Mouse (Mus musculus): ENCODE measurements around the gene St6gal1. TPM values are rescaled to one million over a fixed set of nuclear protein-coding genes. Genes with fewer than 3 reads are reported as not detected.

The St6gal1 gene
- polyA plus RNA-seq, 1 experiment, result 22.1 TPM

- WGBS, result 84% methylated on average over 10 of the region's 10 CpGs
- Histone ChIP-seq H3K4me1 (ENCODE audit: control insufficient read depth, insufficient read depth, low read length) (peaks cover 2% of the 10 kb centered on the region; the same call in 1 of the 2 replicates), H3K4me3 (replicated peaks; ENCODE audit: extremely low read depth, low read depth, low read length) (no peak overlapping the region)
- TF ChIP-seq POLR2A (IDR thresholded peaks at IDR 0.05; ENCODE audit: borderline replicate concordance, extremely low read depth, low read depth, low read length), result no peak
- no peak for TF ChIP-seq CTCF (IDR thresholded peaks at IDR 0.05; ENCODE audit: insufficient read depth, low read length)
- DNase-seq, result no peak
These were observed 62.9 kb downstream of the St6gal1 start for GRCm38 (mm10) chr16:23287312-23288040.

DNA sequence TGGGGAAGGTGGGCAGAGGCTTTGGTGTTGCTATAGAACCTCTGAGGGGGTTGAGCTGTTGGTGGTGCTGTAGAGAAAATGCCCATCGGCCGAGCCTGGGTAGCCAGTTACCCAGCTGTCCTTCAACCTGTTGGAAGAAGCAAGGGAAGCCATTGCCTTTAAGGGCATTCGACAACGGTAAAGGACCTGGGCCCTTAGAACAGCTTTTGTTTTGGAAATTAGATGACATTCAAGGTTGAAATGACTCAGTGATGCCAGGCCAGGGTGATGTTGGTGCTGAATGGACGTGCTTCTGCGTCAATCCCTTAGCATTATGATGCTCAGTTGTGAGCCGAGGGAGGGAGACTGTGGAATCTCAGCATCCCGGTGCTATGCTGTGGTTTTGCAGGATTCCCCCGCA lies 63.6 kb downstream of the St6gal1 start:
- no peak for TF ChIP-seq POLR2A (IDR thresholded peaks at IDR 0.05; ENCODE audit: borderline replicate concordance, extremely low read depth, low read depth, low read length)
- no peak for TF ChIP-seq CTCF (IDR thresholded peaks at IDR 0.05; ENCODE audit: insufficient read depth, low read length)
- Histone ChIP-seq H3K4me3 (replicated peaks; ENCODE audit: extremely low read depth, low read depth, low read length) (no peak overlapping the region), H3K4me1 (ENCODE audit: control insufficient read depth, insufficient read depth, low read length) (peaks cover 2% of the 10 kb centered on the region; the same call in 1 of the 2 replicates)
- WGBS, result 96% methylated on average over 9 of the region's 9 CpGs
- DNase-seq, result no peak

DNA sequence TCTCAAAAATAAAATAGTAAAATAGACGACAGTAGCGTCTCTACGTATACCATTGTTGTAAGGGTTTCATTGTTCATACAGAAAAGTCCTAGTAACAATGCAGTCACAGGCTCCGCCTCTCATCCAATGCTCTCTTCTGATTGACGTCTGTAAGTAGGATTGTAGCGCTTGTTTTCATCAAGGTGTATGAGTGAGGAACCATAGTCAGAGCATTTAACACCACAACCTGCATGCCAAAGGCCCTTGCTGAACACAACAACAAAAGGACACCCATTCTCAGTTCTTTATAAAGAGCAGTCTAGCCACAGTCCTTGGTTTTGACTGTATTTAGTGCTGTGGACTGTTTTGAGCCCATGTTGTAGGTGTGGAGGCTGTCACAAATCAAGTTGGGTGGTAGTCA lies 64.9 kb downstream of the St6gal1 start:
- WGBS, result 92% methylated on average over 6 of the region's 6 CpGs
- Histone ChIP-seq H3K4me1 (ENCODE audit: control insufficient read depth, insufficient read depth, low read length) (peaks cover 2% of the 10 kb centered on the region; the same call in 1 of the 2 replicates), H3K4me3 (replicated peaks; ENCODE audit: extremely low read depth, low read depth, low read length) (no peak overlapping the region)
- DNase-seq, result no peak
- no peak for TF ChIP-seq CTCF (IDR thresholded peaks at IDR 0.05; ENCODE audit: insufficient read depth, low read length)
- TF ChIP-seq POLR2A (IDR thresholded peaks at IDR 0.05; ENCODE audit: borderline replicate concordance, extremely low read depth, low read depth, low read length), result no peak

DNA sequence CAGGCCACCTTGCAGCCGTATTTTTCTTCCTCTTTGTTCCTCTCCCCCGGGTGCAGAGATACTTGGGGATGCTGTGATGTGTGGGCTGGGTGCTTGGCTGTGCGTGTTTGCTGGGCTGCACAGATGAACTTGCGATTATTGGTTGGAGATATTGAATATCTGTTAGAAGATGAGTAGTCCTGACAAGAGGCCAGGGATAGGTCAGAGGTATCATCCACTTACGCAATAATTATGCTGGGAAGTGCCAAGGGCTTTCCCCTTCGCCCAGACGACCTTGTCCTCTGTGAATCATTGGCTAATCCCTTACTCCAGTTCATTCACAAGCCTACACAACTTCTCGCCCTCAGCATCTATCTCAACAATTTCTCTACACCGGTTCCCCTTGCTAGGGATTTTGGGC lies 65.6 kb downstream of the St6gal1 start:
- DNase-seq, result no peak

DNA sequence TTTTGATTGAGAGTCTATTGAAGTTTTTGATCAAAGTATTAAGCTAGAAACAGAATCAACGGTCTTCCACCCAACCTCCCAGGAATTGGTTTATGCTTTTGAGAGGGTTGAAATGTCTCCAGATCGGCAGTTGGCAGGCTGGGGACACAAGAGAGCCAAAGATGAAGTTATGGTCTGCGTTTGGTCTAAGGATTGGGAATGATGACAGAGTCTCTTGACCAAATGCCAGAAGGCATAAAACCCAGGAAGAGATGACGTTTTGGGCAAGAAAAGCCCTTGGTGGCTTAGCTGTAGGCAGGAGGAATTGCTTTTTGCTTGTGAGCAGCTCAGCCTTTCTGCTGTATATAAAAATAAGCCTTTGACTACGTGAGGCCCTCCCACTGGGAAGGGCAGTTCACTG lies 67.0 kb downstream of the St6gal1 start:
- TF ChIP-seq CTCF (IDR thresholded peaks at IDR 0.05; ENCODE audit: insufficient read depth, low read length) (no peak), POLR2A (IDR thresholded peaks at IDR 0.05; ENCODE audit: borderline replicate concordance, extremely low read depth, low read depth, low read length) (no peak)
- Histone ChIP-seq H3K4me3 (replicated peaks; ENCODE audit: extremely low read depth, low read depth, low read length) (no peak overlapping the region), H3K4me1 (ENCODE audit: control insufficient read depth, insufficient read depth, low read length) (peaks cover 4% of the 10 kb centered on the region; the same call in 1 of the 2 replicates)
- WGBS, result 46% methylated on average over 5 of the region's 5 CpGs
- DNase-seq, result no peak

More for the DNA sequence above, 65.6 kb downstream of the St6gal1 start:
- no peak overlapping the region for H3K4me3 ChIP-seq (replicated peaks; ENCODE audit: extremely low read depth, low read depth, low read length)
- 71% methylated on average over 9 of the region's 9 CpGs for WGBS
- peaks cover 2% of the 10 kb centered on the region; the same call in 1 of the 2 replicates for H3K4me1 ChIP-seq (ENCODE audit: control insufficient read depth, insufficient read depth, low read length)
- no peak for TF ChIP-seq CTCF (IDR thresholded peaks at IDR 0.05; ENCODE audit: insufficient read depth, low read length)
- no peak for TF ChIP-seq POLR2A (IDR thresholded peaks at IDR 0.05; ENCODE audit: borderline replicate concordance, extremely low read depth, low read depth, low read length)

DNA sequence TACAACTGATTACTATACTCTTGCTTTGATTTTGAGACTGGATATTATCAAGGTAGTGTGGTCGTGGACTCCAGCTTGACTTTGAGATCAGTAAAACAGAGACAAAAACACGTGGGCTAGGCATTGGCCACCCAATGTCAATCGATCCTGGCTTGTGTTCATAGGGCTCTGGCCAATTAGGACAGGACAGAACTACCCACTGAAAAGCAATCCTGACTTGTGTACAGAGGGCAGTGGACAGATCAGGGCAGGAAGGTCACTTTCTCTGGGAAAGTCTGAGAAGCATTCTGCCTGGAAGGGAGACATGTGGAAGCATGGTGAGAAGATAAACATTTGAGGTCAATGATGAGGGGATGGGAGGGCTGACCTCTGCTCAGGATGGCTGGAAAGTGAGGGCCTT lies 69.7 kb downstream of the St6gal1 start:
- no peak overlapping the region for H3K4me3 ChIP-seq (replicated peaks; ENCODE audit: extremely low read depth, low read depth, low read length)
- 75% methylated on average over 3 of the region's 3 CpGs for WGBS
- no peak for DNase-seq
- TF ChIP-seq POLR2A (IDR thresholded peaks at IDR 0.05; ENCODE audit: borderline replicate concordance, extremely low read depth, low read depth, low read length) (no peak), CTCF (IDR thresholded peaks at IDR 0.05; ENCODE audit: insufficient read depth, low read length) (no peak)
- H3K4me1 ChIP-seq (ENCODE audit: control insufficient read depth, insufficient read depth, low read length), result peaks cover 4% of the 10 kb centered on the region; the same call in 1 of the 2 replicates

DNA sequence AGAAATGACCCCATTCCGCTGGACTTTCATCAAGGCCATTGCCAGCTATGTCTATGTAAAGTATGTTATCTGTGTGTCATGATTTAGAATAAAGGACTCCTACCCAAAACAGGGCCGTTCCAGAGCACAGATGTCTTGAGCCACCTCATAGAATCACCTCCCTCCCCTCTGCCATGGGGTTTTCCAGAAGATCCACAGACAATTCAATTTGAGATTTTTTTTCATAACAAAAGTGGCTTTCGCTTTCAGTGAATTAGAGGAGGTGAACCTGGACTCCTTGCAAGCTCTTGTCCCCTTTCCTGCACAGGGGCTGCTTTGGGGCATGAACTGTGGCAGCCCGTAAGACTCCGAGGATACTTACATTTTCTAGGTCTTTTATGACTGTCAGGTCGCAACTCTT lies 70.2 kb downstream of the St6gal1 start:
- 90% methylated on average over 6 of the region's 6 CpGs for WGBS
- TF ChIP-seq CTCF (IDR thresholded peaks at IDR 0.05; ENCODE audit: insufficient read depth, low read length) (no peak), POLR2A (IDR thresholded peaks at IDR 0.05; ENCODE audit: borderline replicate concordance, extremely low read depth, low read depth, low read length) (no peak)
- Histone ChIP-seq H3K4me3 (replicated peaks; ENCODE audit: extremely low read depth, low read depth, low read length) (no peak overlapping the region), H3K4me1 (ENCODE audit: control insufficient read depth, insufficient read depth, low read length) (peaks cover 4% of the 10 kb centered on the region; the same call in 1 of the 2 replicates)
- DNase-seq, result no peak

GRCm38 (mm10) chr16:23295720-23296119 lies 71.2 kb downstream of the St6gal1 start:
- WGBS, result 49% methylated on average over 5 of the region's 5 CpGs
- no peak overlapping the region for H3K4me3 ChIP-seq (replicated peaks; ENCODE audit: extremely low read depth, low read depth, low read length)
- no peak for TF ChIP-seq POLR2A (IDR thresholded peaks at IDR 0.05; ENCODE audit: borderline replicate concordance, extremely low read depth, low read depth, low read length)
- no peak for TF ChIP-seq CTCF (IDR thresholded peaks at IDR 0.05; ENCODE audit: insufficient read depth, low read length)
- peak; percentile 57 for DNase-seq
- peaks cover 4% of the 10 kb centered on the region; the same call in 1 of the 2 replicates for H3K4me1 ChIP-seq (ENCODE audit: control insufficient read depth, insufficient read depth, low read length)

DNA sequence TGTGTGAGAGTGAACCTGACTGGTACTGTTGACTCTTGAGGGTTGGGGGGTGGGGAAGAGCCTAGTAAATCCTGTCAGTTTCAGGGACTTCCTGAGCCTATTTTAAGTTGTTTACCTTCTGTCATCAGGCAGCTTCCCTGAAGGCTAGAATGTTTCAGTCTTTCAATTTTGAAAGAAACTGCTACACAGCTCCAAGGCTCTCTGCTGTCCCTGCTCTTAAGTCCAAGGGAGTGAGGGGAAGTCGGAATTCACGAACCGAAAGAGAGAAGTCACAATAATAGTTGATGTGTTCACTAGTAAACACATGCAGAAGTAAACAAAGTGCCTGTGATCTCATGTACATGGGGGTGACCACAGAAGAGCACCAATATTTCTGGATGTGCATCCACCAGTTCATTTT lies 72.2 kb downstream of the St6gal1 start:
- 74% methylated on average over 3 of the region's 3 CpGs for WGBS
- TF ChIP-seq POLR2A (IDR thresholded peaks at IDR 0.05; ENCODE audit: borderline replicate concordance, extremely low read depth, low read depth, low read length), result no peak
- TF ChIP-seq CTCF (IDR thresholded peaks at IDR 0.05; ENCODE audit: insufficient read depth, low read length), result no peak
- Histone ChIP-seq H3K4me3 (replicated peaks; ENCODE audit: extremely low read depth, low read depth, low read length) (no peak overlapping the region), H3K4me1 (ENCODE audit: control insufficient read depth, insufficient read depth, low read length) (peaks cover 4% of the 10 kb centered on the region; the same call in 1 of the 2 replicates)
- no peak for DNase-seq

GRCm38 (mm10) chr16:23298441-23298840 lies 73.9 kb downstream of the St6gal1 start:
- WGBS, result 90% methylated on average over 3 of the region's 3 CpGs
- no peak for DNase-seq
- Histone ChIP-seq H3K4me1 (ENCODE audit: control insufficient read depth, insufficient read depth, low read length) (0 out of 2 replicates have a peak, but pooled peaks cover 4% of the 10 kb centered on the region), H3K4me3 (replicated peaks; ENCODE audit: extremely low read depth, low read depth, low read length) (no peak overlapping the region)
- TF ChIP-seq POLR2A (IDR thresholded peaks at IDR 0.05; ENCODE audit: borderline replicate concordance, extremely low read depth, low read depth, low read length), result no peak
